Mouse (Mus musculus) CH12.LX (cell line): ENCODE data around the gene Ell. TPM values are rescaled to one million over a fixed set of nuclear protein-coding genes. Genes with fewer than 3 reads are reported as not detected.
A peak's percentile ranks its signal among the peaks of the same experiment; 100 is the strongest.

ENCODE experiments used
- DNase-seq: peaks from one replicate; pipeline ENCODE4 v3.0.0-alpha.2; 2013; ENCODE audit errors: extremely low read depth
- H3K27ac ChIP-seq: 2 replicates; pipeline ENCODE4 v1.5.1; 2012; ENCODE audit warnings: low read depth, mild to moderate bottlenecking, control low read depth, moderate library complexity; ENCODE audit not compliant: insufficient read depth
- H3K27me3 ChIP-seq: replicated peaks from 2 replicates; pipeline ENCODE3; 2012; ENCODE audit warnings: inconsistent platforms
- H3K36me3 ChIP-seq, 2 experiments: replicated peaks in 1 of 2; 2 replicates each; pipeline versions ENCODE3 to v1.6.1; 2012; ENCODE audit warnings: inconsistent platforms in 1 of 2, low read length in 1 of 2, mild to moderate bottlenecking in 1 of 2, mixed read lengths in 1 of 2, moderate library complexity in 1 of 2; ENCODE audit not compliant: control insufficient read depth in 1 of 2, insufficient read depth in 1 of 2
- H3K4me1 ChIP-seq, 2 experiments: 2 replicates each; pipeline ENCODE4 v1.6.1; 2012; ENCODE audit warnings: inconsistent platforms in 1 of 2, moderate library complexity in 1 of 2; ENCODE audit not compliant: insufficient read depth in 2 of 2, control insufficient read depth in 1 of 2
- H3K4me2 ChIP-seq: 2 replicates; pipeline ENCODE4 v1.6.1; 2012; ENCODE audit warnings: low read depth, mild to moderate bottlenecking, control low read depth; ENCODE audit not compliant: poor library complexity, insufficient read depth, severe bottlenecking
- H3K4me3 ChIP-seq, 3 experiments: fragments of 150-350 bp in 1 of 3; sonication (generic) in 1 of 3; replicated peaks in 1 of 3; 2 replicates each; pipeline versions ENCODE3 to v1.5.1; 2011 to 2012; ENCODE audit warnings: low read depth in 2 of 3, low read length in 2 of 3, mild to moderate bottlenecking in 2 of 3, moderate library complexity in 2 of 3, control low read depth in 1 of 3, improper control_type of control experiment in 1 of 3, inconsistent platforms in 1 of 3, mixed read lengths in 1 of 3; ENCODE audit not compliant: poor library complexity in 1 of 3
- H3K79me2 ChIP-seq: replicated peaks from 2 replicates; pipeline ENCODE4 v1.6.1; 2012; ENCODE audit warnings: mild to moderate bottlenecking, moderate library complexity; ENCODE audit not compliant: control insufficient read depth, poor library complexity, insufficient read depth, severe bottlenecking; ENCODE audit errors: extremely low read depth
- H3K9ac ChIP-seq: 2 replicates; pipeline ENCODE4 v1.6.1; 2012; ENCODE audit warnings: low read depth, mild to moderate bottlenecking, control low read depth, moderate library complexity; ENCODE audit not compliant: insufficient read depth
- H3K9me3 ChIP-seq: replicated peaks from 2 replicates; pipeline ENCODE3; 2012; ENCODE audit warnings: low read length, inconsistent platforms, mixed read lengths
- BHLHE40 ChIP-seq: IDR thresholded peaks from 2 replicates; pipeline ENCODE4 v1.6.1; 2011; ENCODE audit warnings: mild to moderate bottlenecking, low read depth, low read length, improper control_type of control experiment
- CHD1 ChIP-seq: IDR thresholded peaks from 2 replicates; pipeline ENCODE4 v1.6.1; 2012; ENCODE audit warnings: low read depth, low read length, improper control_type of control experiment, inconsistent platforms
- CHD2 ChIP-seq: IDR thresholded peaks from 2 replicates; pipeline ENCODE4 v1.6.1; 2011; ENCODE audit warnings: low read length, improper control_type of control experiment
- CTCF ChIP-seq, 2 experiments: IDR thresholded peaks in 1 of 2; conservative IDR thresholded peaks in 1 of 2; 2 replicates each; pipeline ENCODE4 v1.5.1; 2011 to 2012; ENCODE audit warnings: low read depth in 2 of 2, low read length in 2 of 2, improper control_type of control experiment in 1 of 2, inconsistent platforms in 1 of 2, mild to moderate bottlenecking in 1 of 2, moderate library complexity in 1 of 2
- E2F4 ChIP-seq: IDR thresholded peaks from 2 replicates; pipeline ENCODE4 v1.6.1; 2011; ENCODE audit warnings: low read depth, low read length, improper control_type of control experiment; ENCODE audit not compliant: insufficient replicate concordance
- ELF1 ChIP-seq: IDR thresholded peaks from 2 replicates; pipeline ENCODE4 v1.6.1; 2014; ENCODE audit warnings: low read depth, mild to moderate bottlenecking, inconsistent platforms, low read length, improper control_type of control experiment
- EP300 ChIP-seq: IDR thresholded peaks from 2 replicates; pipeline ENCODE4 v1.6.1; 2011; ENCODE audit warnings: low read length, improper control_type of control experiment
- ETS1 ChIP-seq: conservative IDR thresholded peaks from 2 replicates; pipeline ENCODE4 v1.6.1; 2012; ENCODE audit warnings: low read depth, mild to moderate bottlenecking, inconsistent platforms, low read length, improper control_type of control experiment, moderate library complexity
- GABPA ChIP-seq: IDR thresholded peaks from 2 replicates; pipeline ENCODE4 v1.6.1; 2012; ENCODE audit warnings: low read depth, low read length, improper control_type of control experiment, inconsistent platforms; ENCODE audit not compliant: insufficient replicate concordance
- HCFC1 ChIP-seq: IDR thresholded peaks from 2 replicates; pipeline ENCODE4 v1.6.1; 2012; ENCODE audit warnings: low read depth, mild to moderate bottlenecking, inconsistent platforms, low read length, improper control_type of control experiment
- JUND ChIP-seq: conservative IDR thresholded peaks from 2 replicates; pipeline ENCODE4 v1.6.1; 2011; ENCODE audit warnings: low read depth, low read length, improper control_type of control experiment
- KAT2A ChIP-seq: IDR thresholded peaks from 2 replicates; pipeline ENCODE4 v1.6.1; 2012; ENCODE audit warnings: low read length, improper control_type of control experiment, inconsistent platforms; ENCODE audit not compliant: insufficient replicate concordance
- MAX ChIP-seq: IDR thresholded peaks from 2 replicates; pipeline ENCODE4 v1.6.1; 2011; ENCODE audit warnings: low read length, improper control_type of control experiment
- MEF2A ChIP-seq: IDR thresholded peaks from 2 replicates; pipeline ENCODE4 v1.6.1; 2014; ENCODE audit warnings: low read depth, mild to moderate bottlenecking, inconsistent platforms, low read length, improper control_type of control experiment, borderline replicate concordance
- MXI1 ChIP-seq: IDR thresholded peaks from 2 replicates; pipeline ENCODE4 v1.6.1; 2011; ENCODE audit warnings: mild to moderate bottlenecking, low read depth, low read length, improper control_type of control experiment
- NELFE ChIP-seq: IDR thresholded peaks from 2 replicates; pipeline ENCODE4 v1.6.1; 2011; ENCODE audit warnings: low read depth, low read length, improper control_type of control experiment
- POLR2A ChIP-seq: IDR thresholded peaks from 2 replicates; pipeline ENCODE4 v1.6.1; 2011; ENCODE audit warnings: low read depth, mild to moderate bottlenecking, improper control_type of control experiment, low read length
- RAD21 ChIP-seq: IDR thresholded peaks from 2 replicates; pipeline ENCODE4 v1.6.1; 2011; ENCODE audit warnings: low read depth, mild to moderate bottlenecking, low read length, improper control_type of control experiment, moderate library complexity
- RCOR1 ChIP-seq: conservative IDR thresholded peaks from 2 replicates; pipeline ENCODE4 v1.6.1; 2012; ENCODE audit warnings: low read depth, mild to moderate bottlenecking, inconsistent platforms, low read length, improper control_type of control experiment
- SIN3A ChIP-seq: IDR thresholded peaks from 2 replicates; pipeline ENCODE4 v1.6.1; 2012; ENCODE audit warnings: low read length, improper control_type of control experiment, inconsistent platforms
- SMC3 ChIP-seq: IDR thresholded peaks from 2 replicates; pipeline ENCODE4 v1.6.1; 2011; ENCODE audit warnings: low read depth, low read length, improper control_type of control experiment
- TCF12 ChIP-seq: IDR thresholded peaks from 2 replicates; pipeline ENCODE4 v1.6.1; 2014; ENCODE audit warnings: low read depth, mild to moderate bottlenecking, inconsistent platforms, low read length, improper control_type of control experiment
- ZC3H11A ChIP-seq: IDR thresholded peaks from 2 replicates; pipeline ENCODE4 v1.6.1; 2012; ENCODE audit warnings: low read depth, mild to moderate bottlenecking, inconsistent platforms, low read length, improper control_type of control experiment
- ZKSCAN1 ChIP-seq: IDR thresholded peaks from 2 replicates; pipeline ENCODE4 v1.6.1; 2012; ENCODE audit warnings: low read depth, inconsistent platforms, low read length, improper control_type of control experiment, borderline replicate concordance
- ZNF384 ChIP-seq: IDR thresholded peaks from 2 replicates; pipeline ENCODE4 v1.6.1; 2012; ENCODE audit warnings: low read depth, low read length, improper control_type of control experiment, inconsistent platforms
- dilution Hi-C: fragments of 300-500 bp; cut with MboI; formaldehyde crosslinking; loops from 2 replicates; pipeline ENCODE4 v1.14.3; 2020; ENCODE audit warnings: low sequenced_read_pairs; ENCODE audit not compliant: extremely low pct_unique_long_range_greater_than_20kb, extremely low pct_ligation_motif_present
- in situ Hi-C: fragments of 300-500 bp; cut with MboI; formaldehyde crosslinking; loops from 3 replicates; pipeline ENCODE4 v1.14.3; 2019; ENCODE audit warnings: low sequenced_read_pairs, low pct_ligation_motif_present, low pct_unique_long_range_greater_than_20kb, mixed read lengths
- polyA plus RNA-seq: library from polyadenylated mRNA; unstranded; fragments of >175 nt; gene quantifications from 2 replicates; pipeline ENCODE4 v1.2.1, GENCODE M21; 2012; ENCODE audit warnings: low read depth; ENCODE audit not compliant: insufficient read length
- total RNA-seq, 2 experiments: library from RNA; depleted of rRNA; stranded (reverse); fragments of 300-350 nt in 1 of 2; fragments of >200 nt in 1 of 2; gene quantifications; 2 replicates each; pipeline ENCODE4 v1.2.3; 2012 to 2014

The Ell gene
- total and polyA plus RNA-seq, 3 experiments, result 6.5 to 17.9 (median 9.8) TPM

DNA sequence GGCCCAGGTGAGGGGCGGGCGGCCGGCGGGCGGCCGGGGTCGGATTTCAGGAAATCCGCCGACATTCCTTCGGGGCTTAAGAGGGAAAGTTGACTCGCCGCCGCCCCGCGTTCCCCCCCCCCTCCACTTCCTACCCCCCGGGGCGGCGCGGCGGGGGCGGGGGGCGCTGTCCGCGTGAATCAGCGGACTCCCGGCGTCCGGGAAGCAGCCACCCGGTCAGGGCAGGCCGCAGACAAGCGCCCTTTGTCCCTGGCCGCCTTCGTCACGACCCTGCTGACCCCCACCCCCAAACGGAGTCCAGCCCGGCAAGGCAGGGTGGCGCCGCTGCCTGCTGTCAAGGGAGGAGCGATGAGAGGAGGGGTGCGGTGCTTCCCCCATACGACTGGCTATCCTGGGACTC lies 49.7 kb upstream of the Ell start:
- no peak for DNase-seq
- no peaks in the 10 kb centered on the region for H3K79me2 ChIP-seq
- no peaks in the 10 kb centered on the region for H3K9me3 ChIP-seq
- in situ Hi-C loops, result no loop called here
- no peak overlapping the region; the same call in 1 of the 2 replicates for H3K9ac ChIP-seq
- peak overlapping the region; percentile 26; the same call in 1 of the 2 replicates for H3K4me2 ChIP-seq
- H3K4me3 ChIP-seq, result no peak overlapping the region
- no peaks in the 10 kb centered on the region for H3K36me3 ChIP-seq
- dilution Hi-C loops, result no loop called here
- no peak overlapping the region for H3K27ac ChIP-seq
- H3K27me3 ChIP-seq, result peaks cover 96% of the 10 kb centered on the region
- TF ChIP-seq EP300, result no peak
- no peak for TF ChIP-seq MXI1
- TF ChIP-seq JUND, result no peak
- no peak for TF ChIP-seq ZC3H11A
- no peak for TF ChIP-seq TCF12
- TF ChIP-seq ETS1, result no peak
- TF ChIP-seq ZNF384, result no peak
- no peak for TF ChIP-seq MAX
- no peak for TF ChIP-seq SIN3A
- TF ChIP-seq CTCF (conservative IDR thresholded peaks at IDR 0.05 in 1 of 2, IDR thresholded peaks at IDR 0.05 in 1 of 2; ENCODE audit: low read depth in 2 of 2, low read length in 2 of 2), result no peak
- no peak for TF ChIP-seq E2F4
- TF ChIP-seq ELF1, result no peak
- TF ChIP-seq SMC3, result no peak
- TF ChIP-seq RCOR1, result no peak
- TF ChIP-seq CHD1, result no peak
- TF ChIP-seq HCFC1, result no peak
- TF ChIP-seq KAT2A, result no peak
- TF ChIP-seq POLR2A, result no peak
- TF ChIP-seq BHLHE40, result no peak
- peaks cover 10 to 25% of the 10 kb centered on the region in 2 experiments for H3K4me1 ChIP-seq

DNA sequence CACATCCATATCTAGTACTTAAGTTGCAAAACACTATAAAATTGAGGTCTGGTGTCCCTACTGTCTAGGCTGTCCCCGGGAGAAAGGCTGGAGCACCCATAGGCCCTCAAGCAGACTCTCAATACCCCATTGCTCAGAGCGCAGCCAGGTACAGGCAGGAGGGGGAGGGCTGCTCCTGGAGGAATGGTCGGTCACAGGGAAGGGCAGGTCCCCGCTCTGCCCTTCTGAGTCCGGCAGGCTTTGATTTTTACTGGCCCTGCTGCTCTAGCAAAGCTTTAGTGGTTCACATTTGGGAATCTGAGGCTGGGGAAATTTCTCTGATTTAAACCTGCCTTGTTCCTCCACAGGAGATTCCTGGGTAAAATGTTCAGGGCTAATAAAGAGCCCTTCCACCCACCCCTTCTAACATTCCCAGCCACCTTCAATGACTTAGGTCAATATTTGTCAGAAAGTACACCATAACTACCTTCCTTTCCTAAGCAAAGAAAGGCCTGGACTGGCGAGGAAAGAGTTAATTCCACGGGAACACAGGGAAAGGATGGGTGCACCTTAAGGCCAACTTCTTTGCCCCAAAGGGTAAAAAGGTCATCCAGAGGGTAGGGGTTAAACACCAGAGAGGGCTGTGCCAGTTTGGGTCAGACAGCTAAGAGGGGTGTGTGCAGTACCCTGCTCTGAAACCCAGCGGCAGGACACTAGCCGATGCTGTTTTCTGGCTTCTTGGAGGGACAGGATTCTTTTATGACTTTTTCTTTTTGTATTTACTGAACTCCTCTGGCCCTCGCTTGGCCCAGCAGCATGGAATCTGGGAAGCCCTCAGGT lies 49.0 kb upstream of the Ell start:
- Histone ChIP-seq H3K36me3 (no peaks in the 10 kb centered on the region), H3K4me2 (no peak overlapping the region), H3K79me2 (no peaks in the 10 kb centered on the region), H3K27me3 (peaks cover 96% of the 10 kb centered on the region), H3K27ac (no peak overlapping the region), H3K4me1 (peaks cover 10 to 25% of the 10 kb centered on the region in 2 experiments), H3K4me3 (no peak overlapping the region)
- in situ Hi-C loops, result no loop called here
- dilution Hi-C loops, result no loop called here
- no peak for TF ChIP-seq MAX
- no peak for TF ChIP-seq ZKSCAN1
- no peak for TF ChIP-seq MEF2A
- TF ChIP-seq RAD21, result no peak
- TF ChIP-seq BHLHE40, result no peak
- TF ChIP-seq ZC3H11A, result no peak
- TF ChIP-seq CHD2, result no peak
- TF ChIP-seq KAT2A, result no peak
- no peak for TF ChIP-seq ZNF384
- TF ChIP-seq GABPA, result no peak
- no peak for TF ChIP-seq SMC3
- no peak for TF ChIP-seq CHD1
- no peak for TF ChIP-seq EP300
- no peak for TF ChIP-seq NELFE
- no peak for TF ChIP-seq JUND
- TF ChIP-seq, all 38 proteins: peak for 0
- DNase-seq, result no peak
- Histone ChIP-seq H3K9me3 (no peaks in the 10 kb centered on the region), H3K9ac (no peak overlapping the region)
